17 mouse cellular contexts compared by ENCODE assay signal in genomic region chr12:92578596-92578995, GRCm38 (mm10).
"Had no signal": no experiment of that assay in that cellular context is flagged by ENCODE, and none has a peak within 500 bp of the region (broad histone marks: within the 10 kb centered on the region; RNA-seq: fewer than 3 reads in every experiment).

No protein-coding gene starts in this region.

- H3K27ac ChIP-seq: lung, embryonic 15.5 days; macrophage; midbrain, embryonic 13.5 days; midbrain, embryonic 15.5 days; neural tube, embryonic 12.5 days; stomach, embryonic 15.5 days; stomach, postnatal 0 days had no signal

- H3K27me3 ChIP-seq: lung, embryonic 15.5 days; megakaryocyte, embryonic 14.5 days; midbrain, embryonic 13.5 days; midbrain, embryonic 15.5 days; neural tube, embryonic 12.5 days; stomach, embryonic 15.5 days had no signal

- H3K4me3 ChIP-seq: lung, embryonic 15.5 days; megakaryocyte, embryonic 14.5 days; midbrain, embryonic 13.5 days; midbrain, embryonic 15.5 days; neural tube, embryonic 12.5 days; stomach, embryonic 15.5 days had no signal

- H3K4me2 ChIP-seq: lung, embryonic 15.5 days; midbrain, embryonic 11.5 days; midbrain, embryonic 13.5 days; midbrain, embryonic 15.5 days; neural tube, embryonic 12.5 days; stomach, embryonic 15.5 days had no signal

- H3K9me3 ChIP-seq: lung, embryonic 15.5 days; midbrain, embryonic 13.5 days; midbrain, embryonic 15.5 days; neural tube, embryonic 12.5 days; stomach, embryonic 15.5 days had no signal

- H3K9ac ChIP-seq: lung, embryonic 15.5 days; midbrain, embryonic 13.5 days; midbrain, embryonic 15.5 days; neural tube, embryonic 12.5 days; stomach, embryonic 15.5 days had no signal

- H3K4me1 ChIP-seq: lung, embryonic 15.5 days; megakaryocyte, embryonic 14.5 days; midbrain, embryonic 13.5 days; midbrain, embryonic 15.5 days; neural tube, embryonic 12.5 days; stomach, embryonic 15.5 days had no signal

- DNase-seq: lung, adult 2 months; lung, postnatal 14 days; lung, postnatal 36 days; right cerebral cortex, postnatal 14 days; thymus, adult 2 months; thymus, postnatal 25 days; thymus, postnatal 4 days had no signal

- ATAC-seq: lung, postnatal 0 days; midbrain, embryonic 13.5 days; midbrain, embryonic 15.5 days had no signal

- H3K36me3 ChIP-seq: lung, embryonic 15.5 days; midbrain, embryonic 13.5 days; midbrain, embryonic 15.5 days; neural tube, embryonic 12.5 days; stomach, embryonic 15.5 days had no signal
